Mouse (Mus musculus) lung, adult 2 months (tissue): ENCODE measurements at regions not wholly inside any gene's neighbourhood (a gene's known extent, or its start where the extent isn't known, plus 50 kb on each side); places are given as distances from the start of the nearest gene placed in this dataset.

Experiments
- CTCF ChIP-seq: fragments of 200-500 bp; IDR thresholded peaks from 2 replicates; pipeline ENCODE4 v1.5.1; 2011; ENCODE audit warnings: mild to moderate bottlenecking, low read length, control low read depth; ENCODE audit not compliant: insufficient read depth
- POLR2A ChIP-seq: fragments of 200-500 bp; IDR thresholded peaks from 2 replicates; pipeline ENCODE4 v1.6.1; 2011; ENCODE audit warnings: low read depth, mild to moderate bottlenecking, control low read depth, low read length, borderline replicate concordance; ENCODE audit errors: extremely low read depth

- TF ChIP-seq CTCF (no peak), POLR2A (no peak)
Measured at GRCm38 (mm10) chr11:63569785-63570479, 352.2 kb downstream of the Hs3st3b1 start.
